Mouse (Mus musculus) urinary bladder, postnatal 36 days (tissue): ENCODE measurements around the gene Phka1.

Experiments
- DNase-seq, 2 experiments: peaks; one replicate each; pipeline ENCODE4 v3.0.0; 2022; ENCODE audit warnings: low spot score in 2 of 2, mixed read lengths in 1 of 2

Phka1 gene

DNA sequence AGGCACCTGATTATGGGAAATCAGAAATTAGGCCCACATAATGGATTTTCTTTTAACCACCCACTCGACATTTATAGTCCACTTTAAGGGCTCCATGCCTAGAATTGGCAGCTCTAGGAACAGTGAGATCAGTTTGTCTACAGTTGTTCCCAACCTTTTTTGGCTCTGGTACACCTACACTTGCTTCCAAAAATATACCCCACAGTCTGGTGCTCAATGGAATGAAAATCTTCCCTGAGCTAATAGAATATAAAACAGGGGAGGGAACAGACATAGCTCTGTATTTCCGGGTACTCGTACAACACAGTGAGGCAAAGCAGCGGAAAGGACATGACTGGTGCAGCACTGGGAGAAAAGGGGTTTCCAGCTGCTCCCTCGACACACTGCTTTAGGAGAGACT is 168.5 kb downstream of the Phka1 start:
- DNase-seq = no peak
